Mouse (Mus musculus): ENCODE results near the gene Sort1. TPM values are rescaled to one million over a fixed set of nuclear protein-coding genes. Genes with fewer than 3 reads are reported as not detected.

Gene Sort1
- total RNA-seq, 2 experiments from 2014 or later, result 299 to 314 TPM

- DNase-seq (ENCODE audit: low spot score in 2 of 2), result no peak
- intact Hi-C loops (cut with DNase I), result no loop called here
These were observed 38.3 kb downstream of the Sort1 start for GRCm38 (mm10) chr3:108322136-108322535.

GRCm38 (mm10) chr3:108322962-108323361 is 39.1 kb downstream of the Sort1 start:
- no peak for DNase-seq (ENCODE audit: low spot score in 2 of 2)
- intact Hi-C loops (cut with DNase I), result no loop called here

- intact Hi-C loops (cut with DNase I), result loop anchor here (5.0 kb wide), 1 partner anchor 38 kb away; no protein-coding TSS in a partner anchor
- no peak for DNase-seq (ENCODE audit: low spot score in 2 of 2)
These were observed 41.0 kb downstream of the Sort1 start for GRCm38 (mm10) chr3:108324837-108325236.

GRCm38 (mm10) chr3:108325521-108325920 is 41.6 kb downstream of the Sort1 start:
- intact Hi-C loops (cut with DNase I), result loop anchor here (5.0 kb wide), 1 partner anchor 38 kb away; no protein-coding TSS in a partner anchor
- no peak for DNase-seq (ENCODE audit: low spot score in 2 of 2)

GRCm38 (mm10) chr3:108327275-108327674 is 43.4 kb downstream of the Sort1 start:
- peak; percentile 30 to 38 for DNase-seq (ENCODE audit: low spot score in 2 of 2)
- intact Hi-C loops (cut with DNase I), result loop anchor here (5.0 kb wide), 1 partner anchor 40 kb away; no protein-coding TSS in a partner anchor

GRCm38 (mm10) chr3:108327916-108328315 is 44.0 kb downstream of the Sort1 start:
- intact Hi-C loops (cut with DNase I), result loop anchor here (5.0 kb wide), 1 partner anchor 41 kb away; no protein-coding TSS in a partner anchor
- DNase-seq (ENCODE audit: low spot score in 2 of 2), result no peak

GRCm38 (mm10) chr3:108328441-108328841 is 44.6 kb downstream of the Sort1 start:
- peak; percentile 48 for DNase-seq (ENCODE audit: low spot score in 2 of 2)
- intact Hi-C loops (cut with DNase I), result loop anchor here (5.0 kb wide), 1 partner anchor 41 kb away; no protein-coding TSS in a partner anchor

GRCm38 (mm10) chr3:108330812-108331211 is 46.9 kb downstream of the Sort1 start:
- intact Hi-C loops (cut with DNase I), result no loop called here
- DNase-seq (ENCODE audit: low spot score in 2 of 2), result peak in 1 of 2 experiments; percentile 54

GRCm38 (mm10) chr3:108336878-108337277 is 53.0 kb downstream of the Sort1 start:
- intact Hi-C loops (cut with DNase I), result no loop called here
- DNase-seq (ENCODE audit: low spot score in 2 of 2), result no peak

GRCm38 (mm10) chr3:108341040-108341439 is 57.2 kb downstream of the Sort1 start:
- DNase-seq (ENCODE audit: low spot score in 2 of 2), result no peak
- intact Hi-C loops (cut with DNase I), result no loop called here

- intact Hi-C loops (cut with DNase I), result no loop called here
- DNase-seq (ENCODE audit: low spot score in 2 of 2), result no peak
These were observed 58.3 kb downstream of the Sort1 start for GRCm38 (mm10) chr3:108342185-108342584.

- intact Hi-C loops (cut with DNase I), result no loop called here
These were observed 62.0 kb downstream of the Sort1 start for GRCm38 (mm10) chr3:108345855-108346254.

GRCm38 (mm10) chr3:108348376-108348775 is 64.5 kb downstream of the Sort1 start:
- intact Hi-C loops (cut with DNase I), result no loop called here
- no peak for DNase-seq (ENCODE audit: low spot score in 2 of 2)

More at GRCm38 (mm10) chr3:108345855-108346254, 62.0 kb downstream of the Sort1 start:
- no peak for DNase-seq (ENCODE audit: low spot score in 2 of 2)

- no peak for DNase-seq (ENCODE audit: low spot score in 2 of 2)
- intact Hi-C loops (cut with DNase I), result loop anchor here (5.0 kb wide), 1 partner anchor 73 kb away; the partner anchor contains the start of gene Sort1
These were observed 71.4 kb downstream of the Sort1 start for GRCm38 (mm10) chr3:108355245-108355644.

- DNase-seq (ENCODE audit: low spot score in 2 of 2), result peak in 1 of 2 experiments; percentile 50
- intact Hi-C loops (cut with DNase I), result loop anchor here (1.0 to 5.0 kb wide), 2 partner anchors 29 to 75 kb away; partner anchors contain the start of gene Sort1
These were observed 73.2 kb downstream of the Sort1 start for GRCm38 (mm10) chr3:108357051-108357450.

- DNase-seq (ENCODE audit: low spot score in 2 of 2), result peak; percentile 65 to 74
- intact Hi-C loops (cut with DNase I), result loop anchor here (5.0 kb wide), 1 partner anchor 76 kb away; the partner anchor contains the start of gene Sort1
These were observed 74.6 kb downstream of the Sort1 start for GRCm38 (mm10) chr3:108358445-108358844.

- intact Hi-C loops (cut with DNase I), result no loop called here
- DNase-seq (ENCODE audit: low spot score in 2 of 2), result no peak
These were observed 77.0 kb downstream of the Sort1 start for GRCm38 (mm10) chr3:108360894-108361293.

GRCm38 (mm10) chr3:108363626-108364025 is 79.7 kb downstream of the Sort1 start:
- intact Hi-C loops (cut with DNase I), result no loop called here
- no peak for DNase-seq (ENCODE audit: low spot score in 2 of 2)

- DNase-seq (ENCODE audit: low spot score in 2 of 2), result no peak
- intact Hi-C loops (cut with DNase I), result no loop called here
These were observed 80.6 kb downstream of the Sort1 start, which contains the start of gene Mybphl for GRCm38 (mm10) chr3:108364270-108364995. Mybphl (plus strand) TSS chr3:108364911.

- intact Hi-C loops (cut with DNase I), result no loop called here
- no peak for DNase-seq (ENCODE audit: low spot score in 2 of 2)
These were observed 83.3 kb downstream of the Sort1 start for GRCm38 (mm10) chr3:108367173-108367572.

GRCm38 (mm10) chr3:108367828-108368227 is 83.9 kb downstream of the Sort1 start:
- intact Hi-C loops (cut with DNase I), result no loop called here
- no peak for DNase-seq (ENCODE audit: low spot score in 2 of 2)

All from left cerebral cortex, postnatal 36 days (tissue).